Mouse (Mus musculus): ENCODE data around the gene Smc1a. TPM values are rescaled to one million over a fixed set of nuclear protein-coding genes. Genes with fewer than 3 reads are reported as not detected.

Gene Smc1a
- 83.5 and 97.5 TPM in 2 replicates for polyA plus RNA-seq (2011; ENCODE audit: insufficient read length, low read depth, missing spikeins)

- Histone ChIP-seq H3K4me1 (ENCODE audit: control insufficient read depth, insufficient read depth, low read length) (no peaks in the 10 kb centered on the region; the same call in 1 of the 2 replicates), H3K4me3 (ENCODE audit: insufficient read depth, low read length) (peak within 1 kb of the TSS; percentile 75), H3K27ac (ENCODE audit: insufficient read depth, low read length) (peak within 1 kb of the TSS; percentile 88)
- no peak for TF ChIP-seq CTCF (IDR thresholded peaks at IDR 0.05; ENCODE audit: borderline replicate concordance, insufficient read depth, low read length)
- peak; percentile 52 for TF ChIP-seq POLR2A (IDR thresholded peaks at IDR 0.05; ENCODE audit: low read depth, low read length)
These were observed at the start of gene Smc1a, which contains the start of gene Ribc1 for GRCm38 (mm10) chrX:152016151-152017145. Gene Smc1a, plus strand, starts transcription at chrX:152016428. Gene Ribc1, minus strand, starts transcription at chrX:152016295.

DNA sequence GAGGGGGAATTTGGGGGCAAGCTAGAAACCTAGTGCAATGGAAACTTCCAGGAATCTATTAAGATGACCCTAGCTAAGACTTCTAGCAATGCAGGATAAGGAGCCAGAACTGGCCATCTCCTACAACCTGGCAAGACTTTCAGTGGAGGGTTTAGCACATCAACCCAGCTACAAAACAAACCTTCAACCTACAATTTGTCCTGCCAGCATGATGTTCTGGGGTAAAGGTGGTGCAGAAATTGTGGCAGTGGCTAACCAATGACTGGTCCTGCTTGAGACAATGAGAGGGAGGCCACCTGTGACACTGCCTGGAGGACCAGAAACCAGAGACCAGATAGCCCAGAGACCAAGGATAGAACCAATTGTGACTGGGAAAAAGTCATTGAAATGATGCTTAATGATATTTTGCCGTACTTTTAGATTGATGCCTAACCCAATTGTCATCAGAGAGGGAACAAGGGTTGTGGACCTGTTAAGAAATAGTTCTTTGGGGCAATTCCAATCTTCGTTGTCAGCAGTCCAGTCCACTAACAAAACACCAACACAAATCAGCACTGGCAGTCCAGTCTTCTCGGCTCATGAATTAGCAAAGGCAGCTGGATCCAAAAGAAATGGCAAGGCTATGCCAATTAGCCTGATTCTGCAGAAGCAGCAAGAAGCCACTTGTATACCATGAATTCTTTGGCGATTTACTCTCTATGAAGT, 17.1 kb upstream of the Smc1a start:
- Histone ChIP-seq H3K27ac (ENCODE audit: insufficient read depth, low read length) (no peak overlapping the region), H3K4me3 (ENCODE audit: insufficient read depth, low read length) (no peak overlapping the region), H3K4me1 (ENCODE audit: control insufficient read depth, insufficient read depth, low read length) (no peaks in the 10 kb centered on the region; the same call in 1 of the 2 replicates)
- TF ChIP-seq CTCF (IDR thresholded peaks at IDR 0.05; ENCODE audit: borderline replicate concordance, insufficient read depth, low read length) (no peak), POLR2A (IDR thresholded peaks at IDR 0.05; ENCODE audit: low read depth, low read length) (no peak)

GRCm38 (mm10) chrX:152001182-152001684, 15.0 kb upstream of the Smc1a start:
- no peak overlapping the region; the same call in 1 of the 2 replicates for H3K27ac ChIP-seq (ENCODE audit: insufficient read depth, low read length)
- no peak for TF ChIP-seq CTCF (IDR thresholded peaks at IDR 0.05; ENCODE audit: borderline replicate concordance, insufficient read depth, low read length)
- no peak for TF ChIP-seq POLR2A (IDR thresholded peaks at IDR 0.05; ENCODE audit: low read depth, low read length)
- H3K4me3 ChIP-seq (ENCODE audit: insufficient read depth, low read length), result no peak overlapping the region
- no peaks in the 10 kb centered on the region; the same call in 1 of the 2 replicates for H3K4me1 ChIP-seq (ENCODE audit: control insufficient read depth, insufficient read depth, low read length)

- H3K4me3 ChIP-seq (ENCODE audit: insufficient read depth, low read length), result peak within 1 kb of the TSS; percentile 51
- peak; percentile 94 for TF ChIP-seq POLR2A (IDR thresholded peaks at IDR 0.05; ENCODE audit: low read depth, low read length)
- TF ChIP-seq CTCF (IDR thresholded peaks at IDR 0.05; ENCODE audit: borderline replicate concordance, insufficient read depth, low read length), result no peak
- peak within 1 kb of the TSS; percentile 42 for H3K27ac ChIP-seq (ENCODE audit: insufficient read depth, low read length)
- no peaks in the 10 kb centered on the region; the same call in 1 of the 2 replicates for H3K4me1 ChIP-seq (ENCODE audit: control insufficient read depth, insufficient read depth, low read length)
These were observed 14.2 kb upstream of the Smc1a start, which contains the start of gene Hsd17b10 for GRCm38 (mm10) chrX:152001737-152002710. Gene Hsd17b10, plus strand, starts transcription at chrX:152001845.

- Histone ChIP-seq H3K4me1 (ENCODE audit: control insufficient read depth, insufficient read depth, low read length) (no peaks in the 10 kb centered on the region; the same call in 1 of the 2 replicates), H3K27ac (ENCODE audit: insufficient read depth, low read length) (peak overlapping the region; percentile 7; the same call in 1 of the 2 replicates), H3K4me3 (ENCODE audit: insufficient read depth, low read length) (no peak overlapping the region)
- TF ChIP-seq POLR2A (IDR thresholded peaks at IDR 0.05; ENCODE audit: low read depth, low read length), result no peak
- no peak for TF ChIP-seq CTCF (IDR thresholded peaks at IDR 0.05; ENCODE audit: borderline replicate concordance, insufficient read depth, low read length)
These were observed 13.4 kb upstream of the Smc1a start for GRCm38 (mm10) chrX:152002865-152003264.

GRCm38 (mm10) chrX:152007863-152008262, 8.4 kb upstream of the Smc1a start:
- Histone ChIP-seq H3K27ac (ENCODE audit: insufficient read depth, low read length) (no peak overlapping the region), H3K4me1 (ENCODE audit: control insufficient read depth, insufficient read depth, low read length) (no peaks in the 10 kb centered on the region; the same call in 1 of the 2 replicates), H3K4me3 (ENCODE audit: insufficient read depth, low read length) (no peak overlapping the region)
- TF ChIP-seq POLR2A (IDR thresholded peaks at IDR 0.05; ENCODE audit: low read depth, low read length) (no peak), CTCF (IDR thresholded peaks at IDR 0.05; ENCODE audit: borderline replicate concordance, insufficient read depth, low read length) (no peak)

DNA sequence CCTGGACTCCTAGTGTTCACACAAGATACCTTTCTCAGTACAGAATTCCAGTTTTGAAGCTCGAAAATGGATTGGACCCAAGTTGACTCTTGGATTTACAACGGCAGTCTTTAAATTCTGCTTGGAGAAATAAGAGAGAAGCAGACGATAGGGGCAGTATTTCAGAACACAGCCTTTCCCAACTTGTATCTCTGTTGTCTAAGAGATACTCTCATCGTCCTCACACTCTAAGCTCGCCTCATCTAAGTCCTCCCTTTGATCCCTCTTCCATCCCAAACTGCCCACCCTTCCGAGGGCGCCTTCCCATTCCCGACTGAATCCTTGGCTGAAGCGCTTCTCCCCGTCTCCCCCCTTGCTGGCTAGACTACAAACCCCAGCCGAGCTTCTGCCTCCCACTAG, 477 bp upstream of the Smc1a start:
- Histone ChIP-seq H3K4me1 (ENCODE audit: control insufficient read depth, insufficient read depth, low read length) (no peaks in the 10 kb centered on the region; the same call in 1 of the 2 replicates), H3K4me3 (ENCODE audit: insufficient read depth, low read length) (peak overlapping the region; percentile 75), H3K27ac (ENCODE audit: insufficient read depth, low read length) (peak overlapping the region; percentile 88)
- TF ChIP-seq POLR2A (IDR thresholded peaks at IDR 0.05; ENCODE audit: low read depth, low read length) (no peak), CTCF (IDR thresholded peaks at IDR 0.05; ENCODE audit: borderline replicate concordance, insufficient read depth, low read length) (no peak)

GRCm38 (mm10) chrX:152017186-152017585, 958 bp downstream of the Smc1a start:
- Histone ChIP-seq H3K27ac (ENCODE audit: insufficient read depth, low read length) (no peak overlapping the region), H3K4me1 (ENCODE audit: control insufficient read depth, insufficient read depth, low read length) (no peaks in the 10 kb centered on the region; the same call in 1 of the 2 replicates), H3K4me3 (ENCODE audit: insufficient read depth, low read length) (peak overlapping the region; percentile 62)
- no peak for TF ChIP-seq POLR2A (IDR thresholded peaks at IDR 0.05; ENCODE audit: low read depth, low read length)
